In the genomic region with DNA sequence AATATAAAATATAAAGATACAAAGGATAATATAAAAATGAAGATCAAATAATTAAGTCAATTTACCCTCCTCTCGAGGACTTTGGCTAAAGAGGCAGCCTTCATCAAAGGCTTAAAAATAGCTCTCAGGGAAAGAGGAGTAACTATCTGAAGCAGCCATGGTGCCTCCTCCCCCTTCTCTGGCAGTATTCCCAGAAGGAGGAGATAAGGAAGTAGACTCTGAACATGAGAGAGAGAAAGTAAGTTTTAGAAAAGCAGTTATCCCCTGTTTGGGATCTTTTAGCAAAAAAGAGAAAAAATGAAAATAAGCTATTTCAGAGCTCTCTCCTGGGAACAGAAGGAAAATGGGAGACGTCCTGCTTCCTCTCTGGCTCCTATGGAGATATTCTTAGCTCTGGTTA, we compare ENCODE assay signal across 7 mouse cellular contexts.
DNase-seq lines count a peak whose midpoint lies in the region; ATAC-seq and TF ChIP-seq lines count a peak whose summit lies in the region.
"Not testable (repeated sequence)": the region's sequence is repeated elsewhere in the genome, so short reads cannot be mapped to it uniquely, and the experiment has no call there.

No protein-coding gene starts in this region.

- not testable (repeated sequence) for H3K36me3 ChIP-seq in lung, embryonic 14.5 days (ENCODE audit: insufficient read depth)

- H3K4me1 ChIP-seq in lung, embryonic 14.5 days (ENCODE audit: insufficient read depth), result not testable (repeated sequence)

- not testable (repeated sequence) for H3K27me3 ChIP-seq in lung, embryonic 14.5 days (ENCODE audit: insufficient read depth, low read length)

- not testable (repeated sequence) for H3K4me3 ChIP-seq in lung, embryonic 14.5 days (ENCODE audit: low read depth, low read length)

- H3K4me2 ChIP-seq in lung, embryonic 14.5 days, result not testable (repeated sequence)

- DNase-seq in brain, adult 2 months (ENCODE audit: low read depth, low spot score), result peak; percentile 8
- peak; percentile 32 to 61 for DNase-seq in heart, adult 18-20 months
- peak; percentile 33 for DNase-seq in heart, adult 8-10 months (ENCODE audit: low spot score)
- peak; percentile 15 to 57 for DNase-seq in heart, adult 9 months (ENCODE audit: low spot score in 2 of 2)
- peak; percentile 4 for DNase-seq in lung, embryonic 14.5 days
- peak; percentile 2 for DNase-seq in neural tube, embryonic 10.5 days (ENCODE audit: extremely low spot score, low spot score)
- peak; percentile 3 for DNase-seq in skeletal muscle tissue, adult 2 months (ENCODE audit: low read depth, low spot score)

- H3K27ac ChIP-seq in lung, embryonic 14.5 days (ENCODE audit: low read depth), result not testable (repeated sequence)

- peaks cover 11% of the 10 kb centered on the region; the same call in 1 of the 2 replicates for H3K9me3 ChIP-seq in lung, embryonic 14.5 days (ENCODE audit: low read depth, low read length)

- not testable (repeated sequence) for ATAC-seq in lung, embryonic 14.5 days (ENCODE audit: insufficient read depth)

- WGBS in lung, embryonic 14.5 days, result 60% methylated on average over 2 of the region's 2 CpGs

- TF ChIP-seq CTCF in lung, embryonic 14.5 days (IDR thresholded peaks at IDR 0.05; ENCODE audit: low read depth), result not testable (repeated sequence)

- H3K9ac ChIP-seq in lung, embryonic 14.5 days, result not testable (repeated sequence)
